Mouse (Mus musculus) C2C12 (cell line): ENCODE measurements around the gene Dock4.

Experiments used
- CEBPB ChIP-seq: IDR thresholded peaks from one replicate; pipeline ENCODE4 v1.6.1; 2011; ENCODE audit warnings: low read depth, mild to moderate bottlenecking, control low read depth, moderate library complexity
- CTCF ChIP-seq: IDR thresholded peaks from one replicate; pipeline ENCODE4 v1.5.1; 2011; ENCODE audit not compliant: control insufficient read depth, insufficient read depth, insufficient read length
- MAX ChIP-seq: IDR thresholded peaks from one replicate; pipeline ENCODE4 v1.6.1; 2011; ENCODE audit warnings: mild to moderate bottlenecking, control low read depth
- MYOD1 ChIP-seq: IDR thresholded peaks from one replicate; pipeline ENCODE4 v1.6.1; 2011; ENCODE audit warnings: low read depth; ENCODE audit not compliant: control insufficient read depth, insufficient read length
- MYOG ChIP-seq: IDR thresholded peaks from one replicate; pipeline ENCODE4 v1.6.1; 2011; ENCODE audit not compliant: control insufficient read depth, insufficient read length; ENCODE audit errors: extremely low read depth
- USF1 ChIP-seq: IDR thresholded peaks from one replicate; pipeline ENCODE4 v1.6.1; 2011; ENCODE audit warnings: low read depth, mild to moderate bottlenecking, control low read depth, moderate library complexity

DNA sequence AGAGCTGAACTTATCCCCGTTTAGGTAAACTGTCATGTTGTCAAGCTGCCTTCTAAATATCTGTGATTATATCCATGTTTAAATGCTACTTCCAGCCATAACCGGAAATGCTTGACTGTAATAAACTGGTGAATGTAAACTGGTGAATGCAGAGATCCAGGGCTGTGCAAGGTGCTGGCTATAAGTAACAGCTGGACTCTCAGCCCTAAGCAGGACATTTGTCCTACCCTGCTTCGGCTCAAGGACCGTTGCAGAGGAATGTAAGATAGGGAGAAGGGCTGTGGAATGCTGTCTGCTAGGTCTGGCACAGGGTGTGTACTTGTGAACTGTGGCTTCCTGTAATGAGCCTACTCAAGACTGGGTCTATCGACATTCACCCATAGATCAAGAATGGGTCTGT, 377.9 kb downstream of the Dock4 start:
- TF ChIP-seq CTCF (no peak), MAX (no peak), CEBPB (no peak), USF1 (no peak), MYOG (no peak), MYOD1 (no peak)
